Mouse (Mus musculus) c-Kit-negative CD71-positive TER-119-positive erythroid progenitor cells, embryonic 14.5 days (primary cell): Measurements from ENCODE around the gene Ripor2.
"Not testable (repeated sequence)": the region's sequence is repeated elsewhere in the genome, so short reads cannot be mapped to it uniquely, and the experiment has no call there.

Experiments used
- DNase-seq: peaks from one replicate; pipeline ENCODE4 v3.0.0-alpha.2; 2013; ENCODE audit warnings: low read depth, low spot score

Ripor2 gene

DNA sequence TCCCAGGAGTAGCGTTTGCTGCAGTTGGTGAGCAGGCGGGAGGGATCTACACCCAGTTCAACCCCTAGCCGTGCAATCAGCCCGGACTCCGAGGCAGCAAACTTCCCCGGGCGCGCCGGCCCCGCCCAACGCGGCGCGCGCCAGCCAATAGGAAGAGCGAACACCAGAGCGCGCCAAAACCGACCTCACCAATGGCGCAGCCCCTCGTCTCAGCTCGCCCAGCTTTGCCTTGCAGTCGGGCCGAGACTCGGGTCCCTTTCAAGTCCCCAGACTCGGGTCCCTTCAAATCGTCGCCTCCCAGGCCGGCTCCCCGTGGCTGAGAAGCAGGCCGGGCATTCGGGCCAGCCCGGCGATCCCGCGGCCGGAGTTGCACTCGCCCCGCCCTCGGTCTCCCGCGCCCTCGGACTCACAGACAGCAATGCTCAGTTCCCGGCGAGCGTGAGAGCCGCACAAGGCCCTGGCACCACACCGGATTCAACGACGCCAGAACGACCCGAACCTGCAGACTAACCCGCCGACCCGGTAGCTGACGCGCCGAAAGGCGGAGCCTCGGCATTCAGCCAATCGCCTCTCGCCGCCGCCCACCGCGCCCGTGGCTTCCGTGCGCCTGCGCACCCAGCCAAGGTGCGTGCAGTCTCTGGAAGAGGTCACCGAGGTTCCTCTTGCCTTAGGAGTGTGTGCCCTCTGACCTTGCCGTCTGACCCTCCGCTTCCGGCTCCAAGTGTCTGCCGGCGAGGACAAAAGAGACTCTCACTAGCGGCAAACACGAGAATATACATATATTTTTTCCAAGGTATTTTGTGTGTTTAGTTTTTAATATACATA, 179.6 kb downstream of the Ripor2 start, which contains the start of gene Gmnn:
Gmnn (minus strand) TSS at position 521 of the 825 bp plus-strand sequence.
- DNase-seq, result peak; percentile 90

DNA sequence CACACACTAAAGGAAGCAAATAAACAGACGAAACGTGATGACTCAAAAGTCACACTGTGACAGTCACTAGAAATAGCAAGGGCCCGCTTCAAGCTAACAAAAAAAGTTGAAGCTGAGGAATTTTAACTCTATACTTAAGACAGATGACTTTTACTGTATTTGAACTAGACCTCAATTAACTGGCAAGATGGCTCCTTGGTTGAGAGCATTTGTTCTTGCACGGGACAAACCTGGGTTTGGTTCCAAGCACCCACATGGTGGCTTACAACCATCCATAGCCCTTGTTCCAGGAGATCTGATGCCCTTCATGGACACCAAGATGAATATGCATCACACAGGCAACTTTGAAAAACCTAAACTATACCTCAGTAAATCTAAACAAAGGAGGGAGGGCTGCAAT, 180.3 kb downstream of the Ripor2 start:
- no peak for DNase-seq

DNA sequence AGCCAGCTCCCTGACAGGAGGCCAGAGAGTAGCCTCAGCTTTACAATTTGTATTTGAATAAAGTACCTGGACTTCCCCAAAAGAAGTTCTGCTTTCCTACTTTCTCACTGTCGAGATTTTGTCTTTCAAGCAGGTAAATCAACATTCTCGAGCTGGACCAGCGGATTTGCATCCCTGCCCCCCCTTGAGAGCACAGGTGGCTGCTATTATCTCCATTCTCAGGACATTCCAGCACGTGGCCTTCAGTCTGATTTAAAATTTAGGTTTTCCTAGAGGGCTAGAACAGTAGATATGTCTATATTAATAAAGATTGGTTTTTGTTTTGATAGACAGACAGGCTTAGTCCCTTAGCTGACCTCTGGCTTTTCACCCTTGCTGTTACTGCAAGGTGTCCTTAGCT, 185.8 kb downstream of the Ripor2 start:
- not testable (repeated sequence) for DNase-seq

DNA sequence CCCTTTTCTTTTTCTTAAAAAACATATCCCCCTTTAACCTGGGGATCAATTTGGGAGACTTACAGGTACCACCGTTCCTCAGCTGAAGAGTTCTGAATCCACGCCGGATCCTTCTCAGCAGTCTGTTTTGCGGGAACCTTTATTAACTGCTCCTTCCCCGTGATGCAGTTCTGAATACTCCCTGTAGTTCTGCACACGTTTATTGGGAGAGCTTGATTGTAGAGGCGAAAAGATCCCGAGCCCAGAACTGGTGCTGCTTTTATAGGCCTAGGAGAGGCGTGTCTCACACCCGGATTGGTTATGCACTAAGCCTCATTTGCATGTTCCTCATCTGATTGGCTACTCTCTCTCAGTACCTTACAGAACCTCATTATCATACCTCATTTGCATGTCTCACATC, 189.5 kb downstream of the Ripor2 start:
- DNase-seq, result not testable (repeated sequence)

DNA sequence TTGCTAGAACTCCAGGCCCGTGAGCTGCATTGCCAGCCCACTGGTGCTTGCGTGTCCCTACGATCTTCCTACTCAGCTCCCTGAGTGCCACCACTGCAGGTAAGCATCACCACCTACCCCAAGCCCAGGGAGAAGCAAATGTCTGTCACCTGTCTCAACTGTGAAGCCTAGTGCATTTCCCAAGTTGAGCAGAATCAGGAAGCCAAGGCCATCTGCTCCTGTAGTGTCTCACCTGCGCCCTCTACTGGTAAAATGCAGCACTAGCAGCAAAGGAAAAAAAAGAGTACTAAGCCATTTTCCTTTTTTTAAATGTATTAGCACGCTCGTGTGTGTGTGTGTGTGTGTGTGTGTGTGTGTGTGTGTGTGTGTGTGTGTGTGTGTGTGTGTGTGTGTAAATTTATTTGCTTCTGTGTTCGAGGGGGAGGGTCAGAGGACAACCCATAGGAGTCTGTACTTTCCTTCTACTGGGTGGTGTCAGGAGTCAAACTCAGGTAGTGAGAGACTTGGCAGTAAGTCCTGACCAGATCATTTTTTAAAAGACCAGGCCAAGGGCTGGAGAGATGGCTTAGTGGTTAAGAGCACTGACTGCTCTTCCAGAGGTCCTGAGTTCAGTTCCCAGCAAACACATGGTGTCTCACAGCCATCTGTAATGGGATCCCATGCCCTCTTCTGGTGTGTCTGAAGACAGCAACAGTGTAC, 194.3 kb downstream of the Ripor2 start:
- peak; percentile 63 for DNase-seq

DNA sequence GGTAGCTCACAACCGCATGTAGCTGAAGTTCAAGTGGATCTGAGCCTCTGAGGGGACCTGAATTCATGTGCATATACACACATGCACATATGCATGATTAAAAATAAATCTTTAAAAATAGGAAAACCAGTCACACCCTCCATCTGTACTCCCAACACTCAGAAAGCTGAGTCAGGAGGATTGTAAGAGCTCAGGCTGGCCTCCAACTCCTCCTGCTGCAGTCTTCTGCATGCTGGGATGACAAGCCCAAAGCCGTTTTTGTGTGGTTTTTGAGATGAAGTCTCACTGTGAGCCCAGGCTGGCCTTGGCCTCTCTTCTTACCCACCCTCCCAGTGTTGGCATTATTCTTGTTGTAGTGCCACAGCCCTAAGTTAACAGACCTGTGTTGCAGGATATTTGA, 196.0 kb downstream of the Ripor2 start:
- DNase-seq, result no peak

DNA sequence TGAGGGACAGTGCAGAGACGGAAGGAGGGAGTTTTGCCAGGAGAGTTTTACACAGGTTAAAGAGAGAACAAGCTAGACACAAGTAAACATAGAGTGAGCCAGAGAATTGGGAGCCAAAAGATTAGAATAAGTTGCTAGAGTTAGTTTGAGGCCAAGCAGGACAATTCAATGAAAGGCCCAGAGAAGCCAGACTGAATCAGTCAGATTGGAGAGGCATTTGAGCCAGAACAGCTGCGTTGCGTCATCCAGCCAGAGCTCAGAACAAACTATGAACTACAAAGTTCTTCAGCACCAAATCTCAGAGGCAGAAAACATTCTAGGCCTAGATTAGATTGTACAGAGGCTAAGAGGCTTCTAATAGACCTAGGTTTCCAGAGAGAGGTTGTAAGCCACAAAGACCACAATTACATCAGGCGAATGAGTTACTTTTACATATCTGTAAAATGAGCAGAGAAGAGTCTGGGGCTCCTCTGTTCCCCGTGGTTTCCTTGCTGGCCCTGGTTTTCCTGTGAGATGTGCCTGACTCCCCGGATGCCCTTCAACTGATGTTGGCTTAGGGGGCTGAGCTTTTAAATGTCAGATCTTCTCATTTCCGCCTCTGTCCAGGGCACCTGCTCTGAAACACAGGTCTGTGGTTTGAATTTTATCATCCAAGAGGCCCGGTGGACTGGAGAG, 196.9 kb downstream of the Ripor2 start:
- no peak for DNase-seq

DNA sequence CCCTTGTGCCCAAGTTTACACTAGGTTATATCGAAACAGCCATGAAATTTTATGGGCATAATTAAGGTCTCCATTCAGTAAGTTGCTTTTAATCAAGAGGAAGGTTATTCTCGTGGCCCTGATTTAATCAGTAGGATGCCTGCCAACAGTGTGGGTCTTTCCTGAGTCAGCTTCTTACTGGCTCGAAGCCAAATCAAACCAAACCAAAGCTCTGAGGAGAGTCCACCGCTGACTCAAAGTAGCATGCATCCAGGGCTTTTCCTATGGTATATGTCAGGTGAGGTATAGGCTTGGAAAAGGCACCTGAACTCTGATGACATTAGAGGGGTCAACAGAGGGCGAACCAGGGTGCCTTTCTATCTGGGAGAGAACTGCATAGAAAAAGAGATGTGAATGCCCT, 199.9 kb downstream of the Ripor2 start:
- no peak for DNase-seq
